Mouse (Mus musculus) kidney, adult 2 months (tissue): Measurements from ENCODE around the gene Capza2.

Source experiments
- CTCF ChIP-seq: fragments of 200-500 bp; conservative IDR thresholded peaks from 2 replicates; pipeline ENCODE4 v1.5.1; 2011; ENCODE audit warnings: low read depth, mild to moderate bottlenecking, control low read depth, low read length, moderate library complexity, mixed read lengths; ENCODE audit not compliant: insufficient read depth, insufficient read length
- POLR2A ChIP-seq: fragments of 200-500 bp; IDR thresholded peaks from one replicate; pipeline ENCODE4 v1.6.1; 2011; ENCODE audit warnings: low read depth, low read length, control low read depth

- TF ChIP-seq POLR2A (no peak), CTCF (no peak)
Measured at GRCm38 (mm10) chr6:17677008-17677407, 41.0 kb downstream of the Capza2 start.
